Mouse (Mus musculus): ENCODE results near the gene Mgat4a.

The Mgat4a gene

GRCm38 (mm10) chr1:37398961-37399360 is 141.9 kb downstream of the Mgat4a start:
- DNase-seq (ENCODE audit: low spot score): no peak

- no peak for DNase-seq (ENCODE audit: low spot score)
Observed at GRCm38 (mm10) chr1:37396481-37396880, 144.3 kb downstream of the Mgat4a start.

GRCm38 (mm10) chr1:37393174-37393573 is 147.6 kb downstream of the Mgat4a start:
- peak; percentile 43 for DNase-seq (ENCODE audit: low spot score)

Data from MN1 (cell line).